Mouse (Mus musculus): ENCODE results near the gene Gimap9. TPM values are rescaled to one million over a fixed set of nuclear protein-coding genes. Genes with fewer than 3 reads are reported as not detected.

The Gimap9 gene
- polyA plus RNA-seq, 1 experiment from 2014 or later = 3.1 TPM

DNA sequence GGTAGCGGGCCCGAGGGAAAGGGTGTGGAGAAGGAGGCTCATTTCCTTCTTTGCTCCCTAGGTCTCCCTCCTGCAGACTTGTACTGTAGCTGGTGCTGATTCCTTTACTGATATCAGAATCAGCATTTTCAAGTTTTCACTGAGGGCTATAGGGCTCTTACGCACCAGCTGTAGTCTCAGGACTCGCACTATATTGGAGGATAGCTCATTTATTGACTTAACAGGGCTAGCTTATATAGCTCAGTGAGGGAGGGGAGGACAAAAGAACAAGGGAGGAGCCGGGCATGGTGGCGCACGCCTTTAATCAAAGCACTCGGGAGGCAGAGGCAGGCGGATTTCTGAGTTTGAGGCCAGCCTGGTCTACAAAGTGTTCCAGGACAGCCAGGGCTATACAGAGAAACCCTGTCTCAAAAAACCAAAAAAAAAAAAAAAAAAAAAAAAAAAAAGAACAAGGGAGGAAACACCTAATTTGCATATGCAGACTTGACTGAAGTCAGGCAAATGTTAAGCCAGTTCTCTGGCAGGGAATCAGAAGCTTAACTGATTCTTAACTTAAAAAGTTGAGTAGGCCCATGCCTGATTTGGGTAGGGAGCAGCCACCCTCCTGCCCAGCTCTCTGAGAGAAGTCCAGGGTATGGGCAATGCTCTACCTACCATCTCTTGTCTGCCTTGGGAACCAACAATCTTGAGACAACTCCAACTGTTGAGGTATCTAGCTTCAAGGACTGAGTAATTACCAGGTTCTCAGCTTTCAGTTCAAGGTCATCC lies 1.5 kb upstream of the Gimap9 start:
- no peaks in the 10 kb centered on the region for H3K9me3 ChIP-seq (replicated peaks; ENCODE audit: control insufficient read depth, low read length, poor library complexity, severe bottlenecking)
- 93% methylated on average over 9 of the region's 9 CpGs for WGBS
- no peaks in the 10 kb centered on the region for H3K36me3 ChIP-seq (ENCODE audit: control insufficient read depth, insufficient read depth, low read length)
- peaks cover 5% of the 10 kb centered on the region for H3K4me1 ChIP-seq (ENCODE audit: control insufficient read depth, insufficient read depth, low read length)
- no peak overlapping the region for H3K4me3 ChIP-seq (ENCODE audit: low read depth, low read length)
- H3K9ac ChIP-seq (ENCODE audit: low read depth, low read length) = no peak overlapping the region
- H3K27ac ChIP-seq (ENCODE audit: low read length) = no peak overlapping the region
- no peak for ATAC-seq
- H3K4me2 ChIP-seq (ENCODE audit: low read length) = no peak overlapping the region
- no peaks in the 10 kb centered on the region for H3K27me3 ChIP-seq (ENCODE audit: control insufficient read depth, insufficient read depth, low read depth, low read length)

DNA sequence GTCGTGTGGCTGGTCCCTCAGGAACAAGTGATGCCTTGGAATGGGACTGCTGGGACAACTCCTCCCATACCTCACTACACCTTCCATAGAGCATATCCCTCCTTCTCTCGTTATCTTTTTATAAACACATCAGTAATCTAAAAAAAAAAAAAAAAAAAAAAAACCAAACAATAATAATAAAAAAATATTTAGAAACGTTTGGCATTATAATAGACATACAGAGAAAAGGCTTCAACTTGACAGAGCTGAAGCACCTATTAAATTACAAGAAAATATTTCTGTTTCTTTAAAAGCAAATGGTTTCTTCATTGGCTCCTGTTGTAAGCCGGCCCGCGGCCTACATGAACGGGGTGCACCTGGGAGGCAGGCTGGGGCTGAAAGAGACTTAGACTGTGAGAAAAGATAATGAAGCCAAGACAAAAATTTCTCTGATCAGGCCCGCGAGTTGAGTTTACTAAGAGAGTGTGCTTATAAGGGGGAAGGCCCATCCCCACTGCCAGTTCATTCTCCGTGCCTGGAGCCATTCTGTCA lies 464 bp upstream of the Gimap9 start:
- no peak overlapping the region for H3K27ac ChIP-seq (ENCODE audit: low read length)
- no peaks in the 10 kb centered on the region for H3K36me3 ChIP-seq (ENCODE audit: control insufficient read depth, insufficient read depth, low read length)
- ATAC-seq = no peak
- 49% methylated on average over 10 of the region's 10 CpGs for whole genome bisulfite sequencing
- H3K27me3 ChIP-seq (ENCODE audit: control insufficient read depth, insufficient read depth, low read depth, low read length) = no peaks in the 10 kb centered on the region
- no peak overlapping the region for H3K4me3 ChIP-seq (ENCODE audit: low read depth, low read length)
- H3K9ac ChIP-seq (ENCODE audit: low read depth, low read length) = no peak overlapping the region
- H3K4me2 ChIP-seq (ENCODE audit: low read length) = peak overlapping the region; percentile 37
- peaks cover 5% of the 10 kb centered on the region for H3K4me1 ChIP-seq (ENCODE audit: control insufficient read depth, insufficient read depth, low read length)
- H3K9me3 ChIP-seq (replicated peaks; ENCODE audit: control insufficient read depth, low read length, poor library complexity, severe bottlenecking) = no peaks in the 10 kb centered on the region

DNA sequence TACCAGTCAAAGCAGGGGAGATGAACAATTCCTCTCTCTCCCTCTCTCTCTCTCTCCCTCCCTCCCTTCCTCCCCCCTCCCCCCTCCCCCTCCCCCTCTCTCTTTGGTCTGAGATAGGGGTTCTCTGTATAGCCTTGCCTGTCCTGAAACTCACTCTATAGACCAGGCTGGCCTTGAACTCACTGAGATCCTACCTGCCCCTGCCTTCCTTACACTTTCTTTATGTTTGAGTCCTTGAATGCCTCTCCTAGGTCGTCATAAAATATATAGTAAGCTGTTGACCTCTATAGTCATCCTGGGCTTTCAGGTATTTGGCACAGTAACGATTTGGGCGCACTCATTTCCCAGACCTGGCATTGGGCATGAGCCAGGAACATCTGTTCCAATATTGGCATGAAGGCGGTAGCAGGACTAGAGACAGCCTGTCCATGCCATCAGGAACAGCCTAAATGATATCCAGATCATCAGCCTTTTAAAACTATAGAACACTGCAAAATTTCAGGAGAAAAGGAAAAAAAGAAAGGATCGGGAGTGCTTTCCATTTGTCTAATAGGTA lies 1.0 kb downstream of the Gimap9 start:
- no peak overlapping the region for H3K4me2 ChIP-seq (ENCODE audit: low read length)
- H3K4me1 ChIP-seq (ENCODE audit: control insufficient read depth, insufficient read depth, low read length) = peaks cover 5% of the 10 kb centered on the region
- no peak overlapping the region for H3K4me3 ChIP-seq (ENCODE audit: low read depth, low read length)
- H3K27ac ChIP-seq (ENCODE audit: low read length) = no peak overlapping the region
- no peaks in the 10 kb centered on the region for H3K36me3 ChIP-seq (ENCODE audit: control insufficient read depth, insufficient read depth, low read length)
- H3K9me3 ChIP-seq (replicated peaks; ENCODE audit: control insufficient read depth, low read length, poor library complexity, severe bottlenecking) = no peaks in the 10 kb centered on the region
- no peak overlapping the region for H3K9ac ChIP-seq (ENCODE audit: low read depth, low read length)
- ATAC-seq = no peak
- WGBS = 81% methylated on average over 5 of the region's 5 CpGs
- no peaks in the 10 kb centered on the region for H3K27me3 ChIP-seq (ENCODE audit: control insufficient read depth, insufficient read depth, low read depth, low read length)

DNA sequence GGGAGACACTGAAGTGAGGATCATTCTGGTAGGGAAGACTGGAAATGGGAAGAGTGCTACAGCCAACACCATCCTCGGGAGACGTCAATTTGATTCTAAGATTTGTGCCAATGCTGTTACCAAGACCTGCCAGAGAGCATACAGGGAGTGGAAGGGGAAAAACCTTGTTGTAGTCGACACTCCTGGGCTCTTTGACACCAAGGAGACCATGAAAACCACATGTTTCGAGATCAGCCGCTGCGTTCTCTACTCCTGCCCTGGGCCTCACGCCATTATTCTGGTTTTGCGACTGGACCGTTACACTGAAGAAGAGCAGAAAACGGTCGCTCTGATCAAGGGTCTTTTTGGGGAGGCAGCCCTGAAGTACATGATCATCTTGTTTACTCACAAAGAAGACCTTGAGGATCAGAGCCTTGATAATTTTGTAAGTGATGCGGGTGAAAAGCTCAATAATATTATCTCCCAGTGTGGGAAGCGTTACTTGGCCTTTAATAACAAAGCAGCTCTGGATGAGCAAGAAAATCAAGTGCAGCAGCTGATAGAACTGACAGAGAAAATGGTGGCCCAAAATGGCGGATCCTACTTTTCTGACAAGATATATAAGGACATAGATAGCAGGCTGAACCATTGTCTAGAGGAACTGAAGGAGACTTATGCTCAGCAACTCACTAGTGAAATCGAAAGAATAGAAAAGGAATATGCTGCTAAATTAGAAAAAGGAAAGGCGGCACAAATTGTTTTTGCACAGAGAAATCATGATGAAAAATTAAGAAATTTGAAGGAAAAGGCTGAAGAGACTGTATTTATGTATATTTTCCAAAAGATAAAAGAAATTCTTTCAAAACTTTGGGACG lies 1.8 kb downstream of the Gimap9 start:
- H3K27ac ChIP-seq (ENCODE audit: low read length) = no peak overlapping the region
- H3K4me1 ChIP-seq (ENCODE audit: control insufficient read depth, insufficient read depth, low read length) = peaks cover 5% of the 10 kb centered on the region
- no peaks in the 10 kb centered on the region for H3K27me3 ChIP-seq (ENCODE audit: control insufficient read depth, insufficient read depth, low read depth, low read length)
- WGBS = 96% methylated on average over 17 of the region's 17 CpGs
- no peaks in the 10 kb centered on the region for H3K9me3 ChIP-seq (replicated peaks; ENCODE audit: control insufficient read depth, low read length, poor library complexity, severe bottlenecking)
- no peak overlapping the region for H3K9ac ChIP-seq (ENCODE audit: low read depth, low read length)
- no peak overlapping the region for H3K4me3 ChIP-seq (ENCODE audit: low read depth, low read length)
- no peak for ATAC-seq
- no peak overlapping the region for H3K4me2 ChIP-seq (ENCODE audit: low read length)
- no peaks in the 10 kb centered on the region for H3K36me3 ChIP-seq (ENCODE audit: control insufficient read depth, insufficient read depth, low read length)

DNA sequence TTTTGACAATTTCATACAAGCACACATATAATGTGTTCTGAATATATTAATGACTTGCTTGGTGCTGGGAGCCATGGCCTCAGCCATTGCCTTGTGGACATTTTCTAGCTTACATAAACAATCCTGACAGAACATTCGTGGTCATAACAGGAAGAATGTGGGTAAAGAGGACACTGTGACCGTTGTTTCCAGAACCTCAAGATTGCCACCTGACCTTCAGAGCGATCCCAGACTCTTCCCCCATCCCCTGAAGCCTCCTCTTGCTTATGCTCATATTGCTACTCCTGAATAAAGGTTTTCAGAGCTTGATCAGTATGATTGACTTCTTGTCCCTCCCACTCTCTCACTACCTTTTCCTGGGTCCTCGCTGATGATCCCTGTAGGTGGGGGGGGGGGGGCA lies 2.5 kb downstream of the Gimap9 start:
- 92% methylated on average over 4 of the region's 4 CpGs for WGBS

DNA sequence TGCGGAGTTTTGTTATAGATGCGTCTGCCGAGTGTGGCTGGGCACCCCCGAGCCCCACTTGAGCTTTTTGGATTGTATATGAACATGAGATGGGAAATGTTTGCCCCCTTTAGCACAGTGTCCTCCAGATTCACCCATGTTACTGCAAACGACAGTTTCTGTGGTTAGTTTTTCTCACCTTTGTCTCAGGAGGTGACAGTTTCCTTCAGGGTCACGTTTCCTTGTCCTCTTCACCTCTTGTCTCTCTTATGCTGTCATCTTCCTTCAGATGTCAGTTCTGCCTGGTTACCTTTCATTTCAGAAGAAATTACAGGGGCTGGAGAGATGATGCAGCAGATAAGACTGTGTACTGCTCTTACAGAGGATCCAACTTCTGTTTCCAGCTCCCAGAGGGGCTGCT lies 3.8 kb downstream of the Gimap9 start:
- H3K36me3 ChIP-seq (ENCODE audit: control insufficient read depth, insufficient read depth, low read length) = no peaks in the 10 kb centered on the region

More for the DNA sequence above, 2.5 kb downstream of the Gimap9 start:
- H3K4me2 ChIP-seq (ENCODE audit: low read length) = no peak overlapping the region
- H3K27me3 ChIP-seq (ENCODE audit: control insufficient read depth, insufficient read depth, low read depth, low read length) = no peaks in the 10 kb centered on the region
- no peak overlapping the region for H3K4me3 ChIP-seq (ENCODE audit: low read depth, low read length)
- no peak for ATAC-seq
- H3K4me1 ChIP-seq (ENCODE audit: control insufficient read depth, insufficient read depth, low read length) = peaks cover 5% of the 10 kb centered on the region
- H3K27ac ChIP-seq (ENCODE audit: low read length) = no peak overlapping the region
- no peaks in the 10 kb centered on the region for H3K36me3 ChIP-seq (ENCODE audit: control insufficient read depth, insufficient read depth, low read length)
- H3K9me3 ChIP-seq (replicated peaks; ENCODE audit: control insufficient read depth, low read length, poor library complexity, severe bottlenecking) = no peaks in the 10 kb centered on the region
- no peak overlapping the region for H3K9ac ChIP-seq (ENCODE audit: low read depth, low read length)

DNA sequence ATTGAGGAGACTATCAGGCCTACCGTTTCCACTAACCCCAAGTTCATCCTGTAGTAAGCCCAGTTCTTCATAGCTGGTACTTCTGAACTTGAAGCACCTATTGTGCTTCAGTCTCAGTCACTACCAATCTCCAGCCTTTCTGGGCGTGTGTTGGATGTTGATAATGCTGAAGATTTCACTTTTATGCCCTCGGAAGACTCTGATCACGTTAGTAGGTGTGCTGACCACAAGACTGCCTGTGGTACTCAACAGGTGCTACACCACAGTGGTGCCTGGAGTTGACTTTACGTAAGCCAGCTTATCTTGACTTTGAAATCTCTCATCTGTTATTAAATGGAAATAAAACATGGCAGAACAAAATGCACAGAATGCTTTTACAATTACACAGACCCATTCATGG lies 4.5 kb downstream of the Gimap9 start:
- Histone ChIP-seq H3K27me3 (ENCODE audit: control insufficient read depth, insufficient read depth, low read depth, low read length) (no peaks in the 10 kb centered on the region), H3K4me3 (ENCODE audit: low read depth, low read length) (no peak overlapping the region), H3K4me1 (ENCODE audit: control insufficient read depth, insufficient read depth, low read length) (peaks cover 5% of the 10 kb centered on the region), H3K9me3 (replicated peaks; ENCODE audit: control insufficient read depth, low read length, poor library complexity, severe bottlenecking) (no peaks in the 10 kb centered on the region), H3K36me3 (ENCODE audit: control insufficient read depth, insufficient read depth, low read length) (no peaks in the 10 kb centered on the region), H3K9ac (ENCODE audit: low read depth, low read length) (no peak overlapping the region), H3K27ac (ENCODE audit: low read length) (no peak overlapping the region), H3K4me2 (ENCODE audit: low read length) (no peak overlapping the region)
- 83% methylated on average over 5 of the region's 5 CpGs for WGBS
- ATAC-seq = no peak

More for the DNA sequence above, 3.8 kb downstream of the Gimap9 start:
- H3K27me3 ChIP-seq (ENCODE audit: control insufficient read depth, insufficient read depth, low read depth, low read length) = no peaks in the 10 kb centered on the region
- H3K27ac ChIP-seq (ENCODE audit: low read length) = no peak overlapping the region
- no peaks in the 10 kb centered on the region for H3K9me3 ChIP-seq (replicated peaks; ENCODE audit: control insufficient read depth, low read length, poor library complexity, severe bottlenecking)
- WGBS = 88% methylated on average over 6 of the region's 6 CpGs
- peaks cover 5% of the 10 kb centered on the region for H3K4me1 ChIP-seq (ENCODE audit: control insufficient read depth, insufficient read depth, low read length)
- no peak overlapping the region for H3K4me3 ChIP-seq (ENCODE audit: low read depth, low read length)
- no peak overlapping the region for H3K4me2 ChIP-seq (ENCODE audit: low read length)
- no peak overlapping the region for H3K9ac ChIP-seq (ENCODE audit: low read depth, low read length)
- no peak for ATAC-seq

DNA sequence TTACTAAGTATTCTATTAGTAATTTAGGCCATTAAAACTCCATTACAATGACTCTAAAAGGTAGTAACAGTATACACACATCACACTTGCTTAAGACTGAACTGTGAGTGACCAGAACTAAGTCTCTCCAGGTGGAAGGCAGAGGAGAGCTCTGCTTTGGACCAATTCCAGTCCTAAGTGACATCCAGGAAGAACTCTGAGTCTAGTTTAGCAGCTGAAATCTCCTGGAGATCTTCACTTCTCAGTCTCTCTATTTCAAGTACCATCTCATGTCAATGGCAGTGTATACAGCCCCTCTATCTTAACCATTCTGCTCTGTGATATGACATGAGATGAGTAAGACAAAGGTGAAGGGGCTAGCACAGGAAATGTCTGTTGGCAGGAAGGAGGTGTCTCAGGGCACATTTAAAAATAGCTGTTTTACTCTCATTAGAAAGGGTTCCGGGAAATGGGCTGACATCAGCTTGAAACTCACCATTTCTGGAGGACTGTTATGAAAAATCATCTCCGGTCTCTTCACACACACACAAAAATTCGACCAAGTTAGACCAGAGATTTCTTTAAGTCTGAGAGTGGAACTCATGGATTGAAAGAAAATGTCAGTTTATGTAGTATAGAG lies 5.7 kb downstream of the Gimap9 start:
- H3K9ac ChIP-seq (ENCODE audit: low read depth, low read length) = no peak overlapping the region
- H3K27ac ChIP-seq (ENCODE audit: low read length) = no peak overlapping the region
- no peak overlapping the region for H3K4me2 ChIP-seq (ENCODE audit: low read length)
- H3K4me3 ChIP-seq (ENCODE audit: low read depth, low read length) = no peak overlapping the region
- no peak for ATAC-seq
- H3K36me3 ChIP-seq (ENCODE audit: control insufficient read depth, insufficient read depth, low read length) = no peaks in the 10 kb centered on the region
- no peaks in the 10 kb centered on the region for H3K4me1 ChIP-seq (ENCODE audit: control insufficient read depth, insufficient read depth, low read length)
- WGBS = 80% methylated on average over 3 of the region's 3 CpGs
- H3K27me3 ChIP-seq (ENCODE audit: control insufficient read depth, insufficient read depth, low read depth, low read length) = no peaks in the 10 kb centered on the region
- H3K9me3 ChIP-seq (replicated peaks; ENCODE audit: control insufficient read depth, low read length, poor library complexity, severe bottlenecking) = no peaks in the 10 kb centered on the region
